Mouse (Mus musculus) heart, postnatal 0 days (tissue): ENCODE results near the gene Mrpl4. TPM values are rescaled to one million over a fixed set of nuclear protein-coding genes. Genes with fewer than 3 reads are reported as not detected.

ENCODE experiments used
- ATAC-seq: fragments of 200-750 bp; cut with Nextera tagmentation; 2 replicates; pipeline ENCODE4 v1.8.0; 2017; ENCODE audit warnings: low read depth, moderate number of reproducible peaks, moderate library complexity; ENCODE audit not compliant: insufficient read depth
- DNase-seq: peaks from one replicate; pipeline ENCODE4 v3.0.0-alpha.2; 2016; ENCODE audit warnings: low spot score
- H3K27ac ChIP-seq: fragments of 300-500 bp; sonication (generic); 2 replicates; pipeline ENCODE4 v1.5.1; 2014; ENCODE audit warnings: low read depth, mild to moderate bottlenecking
- H3K27me3 ChIP-seq: fragments of 300-500 bp; sonication (generic); 2 replicates; pipeline ENCODE4 v1.6.1; 2014; ENCODE audit warnings: low read length, mixed read lengths; ENCODE audit not compliant: control insufficient read depth, insufficient read depth
- H3K36me3 ChIP-seq: fragments of 300-500 bp; sonication (generic); replicated peaks from 2 replicates; pipeline ENCODE4 v1.6.1; 2014; ENCODE audit warnings: low read length, mixed read lengths; ENCODE audit not compliant: control insufficient read depth, insufficient read depth
- H3K4me1 ChIP-seq: fragments of 300-500 bp; sonication (generic); 2 replicates; pipeline ENCODE4 v1.6.1; 2014; ENCODE audit warnings: antibody characterized with exemption; ENCODE audit not compliant: control insufficient read depth, insufficient read depth
- H3K4me2 ChIP-seq: fragments of 300-500 bp; sonication (generic); 2 replicates; pipeline ENCODE4 v1.6.1; 2014; ENCODE audit warnings: low read depth, mild to moderate bottlenecking, low read length, moderate library complexity
- H3K4me3 ChIP-seq: fragments of 300-500 bp; sonication (generic); 2 replicates; pipeline ENCODE4 v1.5.1; 2014; ENCODE audit warnings: low read depth, low read length
- H3K9ac ChIP-seq: fragments of 300-500 bp; sonication (generic); replicated peaks from 2 replicates; pipeline ENCODE4 v1.6.1; 2014; ENCODE audit warnings: low read depth, low read length, mixed read lengths
- H3K9me3 ChIP-seq: fragments of 300-500 bp; sonication (generic); replicated peaks from 2 replicates; pipeline ENCODE4 v1.6.1; 2016; ENCODE audit warnings: low read length; ENCODE audit not compliant: control insufficient read depth
- CTCF ChIP-seq: IDR thresholded peaks from 2 replicates; pipeline ENCODE4 v1.5.1; 2016; ENCODE audit warnings: antibody characterized with exemption, control low read depth, low read depth
- EP300 ChIP-seq: IDR thresholded peaks from 2 replicates; pipeline ENCODE4 v1.6.1; 2016; ENCODE audit warnings: antibody characterized with exemption, low read depth
- WGBS: fragments of 180-500 bp; shearing (Covaris S2); extraction: QIAGEN DNeasy Blood & Tissue Kit; methylation state at CpG from one replicate; pipeline ENCODE4 v1.1.7; 2014; 5-methylcytosine and 5-hydroxymethylcytosine counted together
- polyA plus RNA-seq: library from polyadenylated mRNA; unstranded; fragments of >200 nt; fragmentation: Nextera tagmentation; extraction: Ambion mirVana; gene quantifications from 2 replicates; pipeline ENCODE4 v1.2.1, GENCODE M21; 2015
- total RNA-seq: library from RNA; depleted of rRNA; stranded (reverse); fragments of >200 nt; gene quantifications from 2 replicates; pipeline ENCODE4 v1.2.3, GENCODE M21; 2014; ENCODE audit warnings: low replicate concordance

The Mrpl4 gene
- total and polyA plus RNA-seq, 2 experiments from 2014 or later = 193 to 239 TPM

DNA sequence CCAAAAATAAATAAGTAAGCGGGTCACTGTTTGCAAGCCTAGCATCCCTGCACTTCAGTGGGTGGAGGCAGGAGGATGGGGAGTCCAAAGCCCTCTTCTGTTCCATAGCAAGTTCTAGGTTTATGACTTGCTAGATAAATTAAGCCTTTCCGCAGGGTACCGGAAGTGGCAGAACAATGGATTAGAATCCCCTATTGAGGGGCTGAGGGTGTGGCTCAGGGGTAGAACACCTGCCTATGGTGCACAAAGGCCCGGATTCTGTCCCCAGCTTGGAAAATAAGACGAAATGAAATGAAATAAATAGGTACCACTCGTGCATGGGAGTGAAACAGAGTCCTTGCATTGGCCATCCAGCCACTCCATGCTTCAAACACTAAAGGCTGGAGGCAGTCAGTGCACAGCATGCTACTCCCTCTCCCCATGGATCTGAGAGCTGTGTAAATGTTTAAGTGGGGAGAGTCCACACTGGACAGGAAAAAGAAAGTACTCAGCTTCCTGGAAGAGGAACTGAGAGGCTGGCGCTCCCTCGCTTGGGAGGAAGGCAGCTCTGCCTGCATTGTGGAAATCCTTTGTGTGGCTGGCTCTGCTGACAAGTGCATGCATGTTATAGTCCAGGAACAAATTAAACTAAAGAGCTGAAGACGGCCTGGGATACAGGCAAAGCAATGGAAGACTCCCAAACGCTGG, 24.0 kb upstream of the Mrpl4 start:
- DNase-seq = no peak
- TF ChIP-seq EP300 (no peak), CTCF (no peak)
- Histone ChIP-seq H3K9me3 (no peaks in the 10 kb centered on the region), H3K4me2 (no peak overlapping the region), H3K4me3 (no peak overlapping the region), H3K9ac (no peak overlapping the region), H3K27ac (peak overlapping the region; percentile 41; the same call in 1 of the 2 replicates), H3K36me3 (no peaks in the 10 kb centered on the region), H3K27me3 (no peaks in the 10 kb centered on the region), H3K4me1 (peaks cover 27% of the 10 kb centered on the region; the same call in 1 of the 2 replicates)
- 54% methylated on average over 10 of the region's 10 CpGs for WGBS
- no peak for ATAC-seq

DNA sequence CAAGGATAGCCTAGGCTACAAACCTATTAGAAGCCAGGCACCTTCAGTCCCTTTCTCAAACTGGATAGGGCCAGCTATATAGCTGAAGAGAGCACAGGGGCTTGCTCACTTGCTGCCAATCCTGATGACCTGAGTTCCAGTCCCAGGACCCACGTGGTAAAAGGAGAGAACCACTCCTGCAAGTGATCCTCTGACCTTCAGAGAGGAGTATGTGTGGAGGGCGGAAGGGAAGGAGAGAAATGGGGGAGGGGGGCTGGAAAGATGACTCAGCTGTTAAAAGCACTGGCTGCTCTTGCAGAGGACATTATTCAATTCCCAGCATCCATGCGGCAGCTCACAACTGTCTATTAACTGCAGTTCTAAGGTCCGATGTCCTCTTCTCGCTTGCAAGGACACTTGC, 23.4 kb upstream of the Mrpl4 start:
- Histone ChIP-seq H3K9ac (no peak overlapping the region), H3K36me3 (no peaks in the 10 kb centered on the region), H3K27ac (peak overlapping the region; percentile 41; the same call in 1 of the 2 replicates), H3K4me3 (no peak overlapping the region), H3K4me2 (no peak overlapping the region), H3K4me1 (peaks cover 25% of the 10 kb centered on the region; the same call in 1 of the 2 replicates), H3K9me3 (no peaks in the 10 kb centered on the region), H3K27me3 (no peaks in the 10 kb centered on the region)
- 51% methylated on average over 5 of the region's 5 CpGs for WGBS
- ATAC-seq (no peak), DNase-seq (no peak)
- TF ChIP-seq EP300 (no peak), CTCF (no peak)

- no peak for TF ChIP-seq CTCF
- no peak for TF ChIP-seq EP300
- Histone ChIP-seq H3K27ac (no peak overlapping the region), H3K27me3 (no peaks in the 10 kb centered on the region), H3K4me1 (peaks cover 20% of the 10 kb centered on the region; the same call in 1 of the 2 replicates), H3K9me3 (no peaks in the 10 kb centered on the region), H3K9ac (no peak overlapping the region), H3K36me3 (no peaks in the 10 kb centered on the region), H3K4me3 (no peak overlapping the region), H3K4me2 (no peak overlapping the region)
- 85% methylated on average over 7 of the region's 7 CpGs for WGBS
- ATAC-seq (no peak), DNase-seq (no peak)
These were observed 22.8 kb upstream of the Mrpl4 start for GRCm38 (mm10) chr9:20979769-20980168.

GRCm38 (mm10) chr9:20982171-20982570, 20.4 kb upstream of the Mrpl4 start:
- peaks cover 9% of the 10 kb centered on the region; the same call in 1 of the 2 replicates for H3K4me1 ChIP-seq
- WGBS = 61% methylated on average over 3 of the region's 3 CpGs
- H3K27me3 ChIP-seq = no peaks in the 10 kb centered on the region
- no peak overlapping the region for H3K4me3 ChIP-seq
- DNase-seq = no peak
- no peak overlapping the region for H3K27ac ChIP-seq
- ATAC-seq = no peak
- H3K36me3 ChIP-seq = no peaks in the 10 kb centered on the region
- H3K4me2 ChIP-seq = no peak overlapping the region
- no peaks in the 10 kb centered on the region for H3K9me3 ChIP-seq
- no peak overlapping the region for H3K9ac ChIP-seq
- TF ChIP-seq CTCF (no peak), EP300 (no peak)

DNA sequence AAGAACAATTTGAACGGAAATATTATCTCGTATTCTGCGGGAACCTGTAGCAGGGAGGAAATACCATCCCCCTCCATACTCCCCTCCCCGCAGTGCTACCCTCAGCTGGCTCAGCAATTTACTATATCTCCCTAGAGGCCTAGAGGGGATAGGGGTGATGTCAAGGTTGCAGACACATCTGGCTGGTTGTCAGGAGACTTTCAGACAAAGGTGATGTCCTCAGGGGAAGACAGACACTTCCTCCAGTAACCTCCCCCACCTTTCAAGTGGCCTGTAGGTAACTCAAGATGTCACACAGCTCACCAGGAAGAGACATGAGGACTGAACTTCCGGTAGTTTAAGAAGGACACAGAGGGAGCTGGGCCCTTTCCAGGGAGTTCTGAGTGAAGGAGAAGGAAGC, 19.4 kb upstream of the Mrpl4 start:
- no peaks in the 10 kb centered on the region for H3K27me3 ChIP-seq
- H3K27ac ChIP-seq = no peak overlapping the region
- H3K9me3 ChIP-seq = no peaks in the 10 kb centered on the region
- no peak overlapping the region for H3K4me2 ChIP-seq
- H3K9ac ChIP-seq = no peak overlapping the region
- TF ChIP-seq EP300 (no peak), CTCF (no peak)
- H3K4me3 ChIP-seq = no peak overlapping the region
- H3K4me1 ChIP-seq = peaks cover 8% of the 10 kb centered on the region; the same call in 1 of the 2 replicates
- ATAC-seq (no peak), DNase-seq (no peak)
- H3K36me3 ChIP-seq = no peaks in the 10 kb centered on the region
- 27% methylated on average over 5 of the region's 5 CpGs for WGBS
